Mouse (Mus musculus): ENCODE data around the gene Irf5. TPM values are rescaled to one million over a fixed set of nuclear protein-coding genes. Genes with fewer than 3 reads are reported as not detected.

Gene Irf5
- total RNA-seq, 2 experiments from 2014 or later: 2.7 to 4.2 TPM

Other genes with a start within 250 kb of the Irf5 start
- gene Fam71f2, start 247.0 kb upstream of the Irf5 start, total RNA-seq (2021): not detected
- not detected for gene Fam71f1, start 207.5 kb upstream of the Irf5 start, total RNA-seq (2021)
- 100 to 1,000 TPM; 233 to 264 TPM for gene Calu, start 178.6 kb upstream of the Irf5 start, total RNA-seq (2021)
- not detected for gene Opn1sw, start 138.2 kb upstream of the Irf5 start, total RNA-seq (2021)
- 1 to 10 TPM; 1.9 to 3.1 TPM for gene Ccdc136, start 130.3 kb upstream of the Irf5 start, total RNA-seq (2021)
- 100 to 1,000 TPM; 201 to 220 TPM for gene Flnc, start 93.4 kb upstream of the Irf5 start, total RNA-seq (2021)
- gene Atp6v1f, start 58.9 kb upstream of the Irf5 start, total RNA-seq (2021): 100 to 1,000 TPM in 1 of 2 experiments, 10 to 100 TPM in 1; 99.3 to 109 TPM
- not detected for gene Atp6v1fnb, start 55.2 kb upstream of the Irf5 start, total RNA-seq (2021)
- 1 to 10 TPM; 4.4 to 4.6 TPM for gene Kcp, start 18.7 kb upstream of the Irf5 start, total RNA-seq (2021)
- gene Tnpo3, start 83.3 kb downstream of the Irf5 start, total RNA-seq (2021): 10 to 100 TPM; 40.3 to 44.0 TPM
- 1 to 10 TPM; 1.4 to 1.5 TPM for gene Tspan33, start 167.6 kb downstream of the Irf5 start, total RNA-seq (2021)
- 10 to 100 TPM in 1 of 2 experiments, 1 to 10 TPM in 1; 9.4 to 10.3 TPM for gene Smo, start 208.9 kb downstream of the Irf5 start, total RNA-seq (2021)
- 10 to 100 TPM; 15.0 to 16.9 TPM for gene Ahcyl2, start 241.4 kb downstream of the Irf5 start, total RNA-seq (2021)